Mouse (Mus musculus): ENCODE data around the gene Zfp462. TPM values are rescaled to one million over a fixed set of nuclear protein-coding genes. Genes with fewer than 3 reads are reported as not detected.

The Zfp462 gene
- polyA plus RNA-seq, 1 experiment from 2014 or later = 21.0 TPM

DNA sequence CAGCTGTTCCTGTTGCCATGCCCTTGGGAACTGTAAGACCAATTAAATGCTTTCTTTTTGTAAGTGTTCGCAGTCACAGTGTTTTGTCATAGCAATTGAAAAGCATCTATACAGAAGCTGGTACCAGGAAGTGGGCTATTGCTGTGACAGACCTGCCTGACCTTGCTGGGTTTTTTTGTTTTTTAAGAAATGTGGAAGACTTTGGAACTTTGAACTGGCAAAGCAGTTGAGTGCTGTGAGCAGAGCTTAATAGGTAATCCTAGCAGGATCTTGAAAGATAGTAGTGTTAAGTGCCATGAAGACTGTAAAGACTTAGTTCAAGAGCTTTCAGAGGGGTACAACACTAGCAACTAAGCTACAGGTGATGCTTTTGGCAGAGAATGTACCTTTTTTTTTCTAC lies 7.7 kb upstream of the Zfp462 start:
- Histone ChIP-seq H3K27ac (replicated peaks) (no peak overlapping the region), H3K4me2 (replicated peaks) (no peak overlapping the region), H3K9ac (replicated peaks) (no peak overlapping the region), H3K36me3 (no peaks in the 10 kb centered on the region), H3K4me1 (no peaks in the 10 kb centered on the region), H3K9me3 (no peaks in the 10 kb centered on the region), H3K27me3 (no peaks in the 10 kb centered on the region), H3K4me3 (no peak overlapping the region)
- ATAC-seq (replicated peaks) = no peak
- WGBS = 74% methylated on average over 1 of the region's 1 CpGs

DNA sequence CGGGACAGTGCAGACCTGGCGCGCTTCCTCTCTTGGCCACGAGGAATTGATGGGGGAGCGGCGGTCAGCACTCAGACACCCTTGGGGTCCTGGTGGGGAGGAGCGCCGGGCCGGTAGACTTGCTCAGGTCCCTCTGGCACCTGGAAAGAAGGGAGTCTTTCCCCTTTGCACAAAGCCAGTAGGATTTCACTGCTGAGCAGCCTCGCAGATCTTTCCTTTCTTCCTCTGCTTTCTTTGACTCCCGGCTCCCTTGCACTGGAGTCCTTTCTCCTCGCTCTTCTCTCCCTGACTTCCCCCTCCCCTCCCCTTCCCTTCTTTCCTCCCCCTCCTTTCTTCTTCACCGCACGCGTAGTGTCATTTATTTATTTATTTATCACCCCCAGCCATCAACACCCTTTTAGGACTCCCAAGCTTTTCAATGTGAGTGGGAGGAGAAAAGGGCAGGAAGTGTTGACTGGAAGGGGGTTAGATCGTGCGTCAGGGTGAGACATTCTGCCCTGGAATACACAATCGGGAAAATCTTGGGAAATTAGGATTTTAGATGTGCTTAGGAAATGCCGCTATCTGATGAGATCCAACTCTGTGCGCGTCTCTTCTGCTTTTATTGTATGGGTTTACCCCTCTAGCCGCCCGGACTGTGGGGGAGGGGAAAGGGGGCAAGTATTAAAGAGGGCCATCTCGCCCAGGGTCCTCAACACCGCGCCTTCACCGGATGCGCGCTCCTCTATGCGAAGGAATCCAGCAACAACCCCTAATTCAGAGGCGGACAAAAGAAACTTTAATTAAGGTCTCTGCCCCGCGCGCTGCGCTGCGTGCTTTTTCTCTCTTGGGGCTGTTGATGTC lies 976 bp downstream of the Zfp462 start:
- Histone ChIP-seq H3K4me1 (peaks cover 23% of the 10 kb centered on the region), H3K4me2 (replicated peaks) (peak overlapping the region; percentile 82), H3K9me3 (no peaks in the 10 kb centered on the region), H3K9ac (replicated peaks) (peak overlapping the region; percentile 96), H3K27ac (replicated peaks) (peak overlapping the region; percentile 99), H3K4me3 (peak overlapping the region; percentile 84), H3K27me3 (no peaks in the 10 kb centered on the region), H3K36me3 (no peaks in the 10 kb centered on the region)
- WGBS = under 1% methylated on average over 36 of the region's 36 CpGs
- ATAC-seq (replicated peaks) = peak; percentile 35

DNA sequence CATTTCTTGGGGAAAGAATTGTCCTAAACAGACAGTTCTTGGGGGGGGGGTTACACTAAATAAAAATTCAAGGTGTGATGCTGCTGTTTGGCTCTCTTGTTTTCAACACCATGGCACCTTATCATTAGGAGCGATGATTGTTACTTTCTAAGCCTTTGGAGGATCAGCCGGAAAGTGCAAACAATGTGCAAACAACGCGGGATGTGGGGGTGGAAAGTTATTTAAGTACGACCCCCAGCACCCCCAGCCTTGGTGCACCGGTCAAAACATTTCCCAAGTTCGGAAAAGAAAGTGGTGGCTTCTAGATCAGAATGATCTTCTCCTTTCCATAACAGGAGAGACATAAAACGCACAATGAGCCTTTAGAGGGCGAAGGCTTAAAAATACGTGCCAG lies 1.8 kb downstream of the Zfp462 start:
- ATAC-seq (replicated peaks) = no peak
- 0% methylated on average over 10 of the region's 10 CpGs for WGBS

DNA sequence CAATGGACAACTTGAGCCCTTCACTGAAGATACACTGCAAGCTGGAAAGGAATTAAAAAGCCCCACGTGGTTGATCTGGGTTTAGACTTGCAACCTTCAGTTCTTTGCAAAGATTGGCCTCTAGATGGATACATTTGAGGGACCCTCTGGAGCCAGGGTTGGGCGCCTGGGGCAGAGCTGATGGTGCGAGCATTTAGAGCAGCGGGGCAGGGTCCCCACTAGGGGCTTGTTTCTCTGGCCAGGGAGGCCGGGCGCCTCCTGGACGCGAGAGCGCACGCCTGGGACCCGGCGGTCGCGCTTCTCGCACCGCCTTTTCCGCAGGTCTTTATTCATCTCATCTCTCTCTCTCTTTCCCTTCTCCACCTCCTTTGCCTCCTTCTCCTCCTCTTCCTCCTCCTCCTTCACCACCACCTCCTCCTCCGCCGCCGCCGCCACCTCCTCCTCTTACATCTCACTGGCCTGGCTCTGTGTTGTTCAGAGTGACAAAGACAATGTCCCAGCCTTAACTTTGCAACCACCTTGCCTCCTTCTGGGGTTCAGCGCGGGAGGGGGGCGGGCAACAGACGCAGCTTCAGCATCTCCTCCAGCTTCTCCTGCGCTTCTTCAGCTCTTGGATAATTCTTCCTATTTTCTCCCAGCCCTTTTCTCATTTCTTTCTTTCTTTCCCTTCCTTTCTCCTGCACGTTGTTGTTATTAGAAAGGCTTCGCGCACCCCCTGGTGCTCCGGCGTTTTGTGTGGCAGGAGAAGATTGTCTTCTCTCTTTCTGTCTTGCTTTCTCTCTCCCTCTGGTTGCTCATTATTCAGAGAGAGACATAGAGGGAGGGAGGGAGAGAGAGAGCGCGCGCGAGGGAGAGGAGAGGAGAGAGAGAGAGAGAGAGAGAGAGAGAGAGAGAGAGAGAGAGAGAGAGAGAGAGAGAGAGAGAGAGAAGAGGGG lies 2.5 kb downstream of the Zfp462 start:
- Histone ChIP-seq H3K36me3 (no peaks in the 10 kb centered on the region), H3K4me3 (peak overlapping the region; percentile 84), H3K4me2 (replicated peaks) (peak overlapping the region; percentile 82), H3K27me3 (no peaks in the 10 kb centered on the region), H3K27ac (replicated peaks) (peak overlapping the region; percentile 99), H3K4me1 (peaks cover 33% of the 10 kb centered on the region), H3K9ac (replicated peaks) (peak overlapping the region; percentile 96), H3K9me3 (no peaks in the 10 kb centered on the region)
- under 1% methylated on average over 31 of the region's 35 CpGs for WGBS
- peak; percentile 54 for ATAC-seq (replicated peaks)

More for the DNA sequence above, 1.8 kb downstream of the Zfp462 start:
- H3K9me3 ChIP-seq = no peaks in the 10 kb centered on the region
- H3K9ac ChIP-seq (replicated peaks) = peak overlapping the region; percentile 96
- no peaks in the 10 kb centered on the region for H3K36me3 ChIP-seq
- no peaks in the 10 kb centered on the region for H3K27me3 ChIP-seq
- H3K4me2 ChIP-seq (replicated peaks) = peak overlapping the region; percentile 82
- peak overlapping the region; percentile 99 for H3K27ac ChIP-seq (replicated peaks)
- H3K4me1 ChIP-seq = peaks cover 28% of the 10 kb centered on the region
- H3K4me3 ChIP-seq = peak overlapping the region; percentile 84

DNA sequence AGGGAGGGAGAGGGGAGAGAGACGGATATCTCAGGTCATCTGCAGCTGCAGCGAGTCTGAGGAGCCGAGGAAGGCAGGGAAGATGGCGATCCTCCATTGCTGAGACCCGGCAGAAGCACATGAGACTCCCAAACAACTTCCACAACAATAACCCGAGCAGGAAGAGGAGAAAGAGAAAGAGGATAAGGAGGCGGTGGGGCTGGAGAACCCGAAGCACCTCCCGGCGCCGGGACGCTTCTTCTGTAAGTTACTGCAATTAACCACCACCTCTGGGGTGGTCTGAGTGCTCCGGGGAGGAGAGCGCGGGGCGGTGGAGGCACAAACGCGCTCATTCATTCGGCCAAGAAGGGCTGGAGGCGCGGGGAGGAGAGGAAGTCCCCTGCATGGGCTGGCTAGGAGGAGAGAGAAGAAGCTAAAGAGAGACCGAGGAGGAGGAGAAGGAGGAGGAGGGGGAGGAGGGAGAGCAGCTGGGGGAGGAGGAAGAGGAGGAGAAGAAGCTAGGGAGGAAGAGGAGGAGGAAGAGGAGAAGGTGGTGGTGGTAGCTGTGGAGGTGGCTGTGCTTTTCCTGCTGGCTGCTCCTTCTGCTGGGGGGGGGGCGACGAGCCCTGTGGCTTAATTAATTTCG lies 3.3 kb downstream of the Zfp462 start:
- H3K36me3 ChIP-seq = no peaks in the 10 kb centered on the region
- H3K9me3 ChIP-seq = no peaks in the 10 kb centered on the region
- H3K27me3 ChIP-seq = no peaks in the 10 kb centered on the region
- H3K4me3 ChIP-seq = peak overlapping the region; percentile 84
- H3K27ac ChIP-seq (replicated peaks) = peak overlapping the region; percentile 99
- ATAC-seq (replicated peaks) = peak; percentile 34
- WGBS = 3% methylated on average over 25 of the region's 25 CpGs
- H3K4me2 ChIP-seq (replicated peaks) = peak overlapping the region; percentile 82
- H3K9ac ChIP-seq (replicated peaks) = peak overlapping the region; percentile 96
- H3K4me1 ChIP-seq = peaks cover 41% of the 10 kb centered on the region

DNA sequence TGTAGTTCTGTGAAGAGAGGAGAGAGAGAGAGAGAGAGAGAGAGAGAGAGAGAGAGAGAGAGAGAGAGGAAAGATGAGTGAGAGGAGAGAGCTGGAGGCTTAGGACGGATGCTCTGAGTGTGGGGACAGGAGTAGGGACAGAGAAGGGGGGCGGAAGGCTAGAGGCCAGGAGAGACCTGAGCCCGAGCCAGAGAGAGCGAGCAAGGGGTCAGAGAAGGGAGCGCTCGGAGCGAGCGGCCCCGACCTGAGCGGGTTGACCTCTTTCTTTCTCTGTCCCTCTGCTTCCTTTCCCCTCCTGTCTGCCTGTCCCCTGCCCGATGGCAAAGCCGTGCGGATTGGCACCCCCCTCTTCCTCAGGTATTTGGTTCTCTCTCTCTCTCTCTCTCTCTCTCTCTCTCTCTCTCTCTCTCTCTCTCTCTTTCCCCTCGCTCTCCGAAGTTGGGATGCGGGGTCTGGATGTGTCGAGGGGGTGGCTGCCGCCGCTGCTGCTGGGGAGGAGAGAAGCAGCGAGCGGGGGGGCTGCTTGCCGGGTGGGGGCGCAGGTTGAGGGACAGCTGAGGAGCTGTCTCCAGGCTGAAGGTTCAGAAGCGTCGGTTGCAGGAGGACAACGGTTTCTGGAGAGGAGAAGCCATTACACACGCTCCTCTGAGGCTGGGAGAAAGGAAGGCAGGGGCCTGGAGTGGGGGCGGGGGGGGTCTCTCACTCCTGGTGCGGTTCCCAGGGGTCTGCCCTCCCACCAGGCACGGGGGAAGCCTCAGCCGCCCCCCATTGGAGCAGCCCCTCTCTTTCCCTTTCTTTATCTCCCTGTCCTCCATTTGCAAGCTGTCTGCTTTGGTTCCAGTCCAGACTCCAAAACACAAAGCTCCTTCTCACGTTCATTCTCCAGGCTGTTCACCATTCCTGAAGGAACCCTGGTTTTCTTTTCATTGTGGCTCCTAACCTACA lies 4.0 kb downstream of the Zfp462 start:
- WGBS = under 1% methylated on average over 29 of the region's 32 CpGs
- H3K27me3 ChIP-seq = no peaks in the 10 kb centered on the region
- no peaks in the 10 kb centered on the region for H3K9me3 ChIP-seq
- H3K4me1 ChIP-seq = peaks cover 47% of the 10 kb centered on the region
- peak overlapping the region; percentile 84 for H3K4me3 ChIP-seq
- peak overlapping the region; percentile 82 for H3K4me2 ChIP-seq (replicated peaks)
- no peaks in the 10 kb centered on the region for H3K36me3 ChIP-seq
- peak; percentile 41 for ATAC-seq (replicated peaks)
- H3K27ac ChIP-seq (replicated peaks) = peak overlapping the region; percentile 99
- peak overlapping the region; percentile 96 for H3K9ac ChIP-seq (replicated peaks)

DNA sequence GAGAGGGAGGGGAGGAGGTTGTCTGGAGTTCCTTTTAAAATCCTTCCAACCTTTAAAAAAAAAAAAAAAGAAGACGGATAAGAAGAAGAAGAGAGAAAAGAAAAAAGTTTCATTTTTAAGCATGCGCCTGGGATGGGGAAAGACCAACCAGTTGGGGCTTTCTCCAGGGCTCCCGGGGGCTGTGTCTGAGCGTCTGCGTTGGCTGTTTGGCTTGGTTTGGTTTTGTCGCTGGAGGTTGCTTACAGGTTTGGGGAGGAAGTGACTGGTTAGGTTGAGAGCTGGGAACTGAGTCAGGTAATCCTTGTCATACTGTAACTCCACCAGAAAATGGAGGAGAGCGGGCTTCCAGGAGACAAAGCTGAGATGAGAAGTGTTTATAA lies 4.7 kb downstream of the Zfp462 start:
- WGBS = 4% methylated on average over 7 of the region's 7 CpGs
- Histone ChIP-seq H3K4me1 (peaks cover 48% of the 10 kb centered on the region), H3K4me3 (peak overlapping the region; percentile 84), H3K9me3 (no peaks in the 10 kb centered on the region), H3K27ac (replicated peaks) (peak overlapping the region; percentile 99), H3K27me3 (no peaks in the 10 kb centered on the region), H3K4me2 (replicated peaks) (peak overlapping the region; percentile 82), H3K9ac (replicated peaks) (peak overlapping the region; percentile 96), H3K36me3 (no peaks in the 10 kb centered on the region)
- ATAC-seq (replicated peaks) = no peak

DNA sequence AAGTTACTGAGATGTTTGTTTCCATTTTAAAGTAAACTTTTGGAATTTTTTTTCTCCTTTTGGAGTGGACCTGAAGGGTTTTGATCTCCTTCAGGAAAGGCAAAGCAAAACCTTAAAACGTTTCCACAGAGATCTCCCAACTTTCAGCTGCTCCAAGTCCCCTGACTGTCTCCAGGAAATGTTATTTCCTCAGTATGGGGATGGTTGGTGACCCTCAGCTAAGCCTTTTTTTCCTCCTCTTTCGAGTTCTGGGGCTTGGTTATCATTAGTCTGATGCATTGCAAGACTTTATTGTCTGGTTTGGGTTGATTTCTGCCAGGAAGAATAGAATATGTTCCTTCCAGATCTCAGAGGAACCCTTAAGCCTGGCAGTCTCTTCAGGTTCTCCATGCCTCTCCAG lies 5.3 kb downstream of the Zfp462 start:
- H3K4me2 ChIP-seq (replicated peaks) = peak overlapping the region; percentile 82
- H3K36me3 ChIP-seq = no peaks in the 10 kb centered on the region
- H3K9ac ChIP-seq (replicated peaks) = peak overlapping the region; percentile 30; the same call in 1 of the 2 replicates
- peaks cover 54% of the 10 kb centered on the region for H3K4me1 ChIP-seq
- no peak for ATAC-seq (replicated peaks)
- 24% methylated on average over 2 of the region's 2 CpGs for WGBS
- no peaks in the 10 kb centered on the region for H3K27me3 ChIP-seq
- H3K4me3 ChIP-seq = peak overlapping the region; percentile 84
- no peaks in the 10 kb centered on the region for H3K9me3 ChIP-seq
- peak overlapping the region; percentile 99 for H3K27ac ChIP-seq (replicated peaks)

DNA sequence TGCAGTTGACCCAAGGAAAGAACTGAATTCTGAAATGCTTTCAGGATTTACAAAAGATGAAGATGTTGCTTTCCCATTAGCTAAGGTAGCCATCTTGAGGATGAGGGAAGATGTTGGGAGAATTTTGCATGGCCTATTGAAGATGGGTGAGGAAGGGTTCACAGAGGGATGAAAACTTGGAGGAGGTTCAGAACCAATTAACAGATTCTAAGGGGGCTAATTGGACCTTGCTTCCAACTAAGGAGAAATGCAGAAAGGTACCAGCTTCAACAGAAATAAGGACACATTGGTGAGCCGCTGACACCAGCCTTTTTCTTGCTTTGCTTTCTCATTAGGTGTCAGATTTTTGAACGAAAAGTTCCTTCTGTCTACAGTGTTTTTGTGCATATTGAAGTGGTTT lies 6.0 kb downstream of the Zfp462 start:
- ATAC-seq (replicated peaks) = no peak
- Histone ChIP-seq H3K4me1 (peaks cover 60% of the 10 kb centered on the region), H3K9ac (replicated peaks) (peak overlapping the region; percentile 25), H3K4me2 (replicated peaks) (peak overlapping the region; percentile 82), H3K4me3 (peak overlapping the region; percentile 84), H3K27me3 (no peaks in the 10 kb centered on the region), H3K27ac (replicated peaks) (peak overlapping the region; percentile 99), H3K36me3 (no peaks in the 10 kb centered on the region), H3K9me3 (no peaks in the 10 kb centered on the region)
- 34% methylated on average over 2 of the region's 2 CpGs for WGBS

DNA sequence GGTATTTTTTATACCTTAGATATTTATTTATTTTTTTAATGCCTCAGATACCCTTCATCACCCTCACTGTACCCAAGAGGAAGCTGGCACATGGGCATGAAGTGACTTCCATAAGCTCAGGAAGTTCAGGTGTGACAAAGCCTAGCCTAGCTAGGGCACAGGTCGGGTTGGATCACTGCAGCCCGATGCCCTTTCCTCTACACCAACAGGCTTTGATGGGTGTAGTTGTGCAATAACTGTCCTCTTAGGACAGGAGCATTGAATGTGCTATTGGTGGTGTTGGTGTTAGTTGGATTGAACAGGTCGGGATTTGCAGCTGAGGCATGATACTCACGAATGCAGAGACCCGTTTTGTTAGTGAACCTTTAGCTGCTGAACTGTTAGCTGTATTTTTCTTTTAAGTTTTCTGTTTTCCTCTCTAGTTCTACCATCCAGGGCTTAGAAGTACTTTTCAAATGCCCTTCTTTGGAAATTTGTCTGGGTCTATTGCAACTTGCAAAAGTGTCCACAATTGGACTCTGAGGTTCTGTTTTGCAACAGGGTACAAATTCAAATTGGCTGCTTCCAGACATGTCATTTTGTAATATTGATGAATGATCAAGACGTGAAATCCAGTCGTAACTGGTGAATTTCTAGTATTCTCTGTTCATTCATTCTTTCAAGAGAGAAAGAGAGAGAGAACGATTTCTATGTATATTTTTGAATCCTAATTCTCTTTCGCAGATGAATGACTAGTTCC lies 9.0 kb downstream of the Zfp462 start:
- Histone ChIP-seq H3K27ac (replicated peaks) (no peak overlapping the region), H3K4me2 (replicated peaks) (0 out of 2 replicates have a peak overlapping the region, but pooled peaks have one; percentile 2), H3K9me3 (no peaks in the 10 kb centered on the region), H3K27me3 (no peaks in the 10 kb centered on the region), H3K4me1 (peaks cover 66% of the 10 kb centered on the region), H3K9ac (replicated peaks) (no peak overlapping the region), H3K4me3 (no peak overlapping the region), H3K36me3 (peaks cover 5% of the 10 kb centered on the region; the same call in 1 of the 2 replicates)
- ATAC-seq (replicated peaks) = no peak
- WGBS = 86% methylated on average over 9 of the region's 9 CpGs

Data from forebrain, embryonic 15.5 days (tissue).